Mouse (Mus musculus): Measurements from ENCODE around the gene Dusp3. TPM values are rescaled to one million over a fixed set of nuclear protein-coding genes. Genes with fewer than 3 reads are reported as not detected.

Gene Dusp3
- polyA plus RNA-seq (2011; ENCODE audit: insufficient read depth, insufficient read length, low read depth, missing spikeins), result 11.9 and 13.3 TPM in 2 replicates

- Histone ChIP-seq H3K9me3 (replicated peaks; ENCODE audit: control insufficient read depth, insufficient read depth, low read length, poor library complexity, severe bottlenecking) (no peaks in the 10 kb centered on the region), H3K4me3 (ENCODE audit: low read depth, low read length) (no peak within 1 kb of the TSS), H3K27me3 (ENCODE audit: control insufficient read depth, insufficient read depth, low read length, poor library complexity, severe bottlenecking) (no peaks in the 10 kb centered on the region; the same call in 1 of the 2 replicates), H3K36me3 (ENCODE audit: control insufficient read depth, insufficient read depth, low read length, poor library complexity, severe bottlenecking) (no peaks in the 10 kb centered on the region), H3K9ac (ENCODE audit: low read depth, poor library complexity, severe bottlenecking) (no peak within 1 kb of the TSS), H3K27ac (ENCODE audit: insufficient read depth, low read length) (no peak within 1 kb of the TSS), H3K4me1 (ENCODE audit: control insufficient read depth, insufficient read depth, low read length) (peaks cover 5% of the 10 kb centered on the region)
- TF ChIP-seq CTCF (IDR thresholded peaks at IDR 0.05; ENCODE audit: low read depth, low read length) (no peak), POLR2A (IDR thresholded peaks at IDR 0.05; ENCODE audit: insufficient read depth, low read length) (no peak), EP300 (IDR thresholded peaks at IDR 0.05; ENCODE audit: insufficient read depth, low read depth, low read length) (no peak)
These were observed at the start of gene Dusp3 for GRCm38 (mm10) chr11:101986913-101987312. TSS of gene Dusp3 (minus strand) at chr11:101987013.

- H3K36me3 ChIP-seq (ENCODE audit: control insufficient read depth, insufficient read depth, low read length, poor library complexity, severe bottlenecking), result no peaks in the 10 kb centered on the region
- no peaks in the 10 kb centered on the region for H3K9me3 ChIP-seq (replicated peaks; ENCODE audit: control insufficient read depth, insufficient read depth, low read length, poor library complexity, severe bottlenecking)
- H3K4me3 ChIP-seq (ENCODE audit: low read depth, low read length), result no peak overlapping the region
- TF ChIP-seq EP300 (IDR thresholded peaks at IDR 0.05; ENCODE audit: insufficient read depth, low read depth, low read length) (no peak), CTCF (IDR thresholded peaks at IDR 0.05; ENCODE audit: low read depth, low read length) (no peak), POLR2A (IDR thresholded peaks at IDR 0.05; ENCODE audit: insufficient read depth, low read length) (no peak)
- no peak overlapping the region for H3K27ac ChIP-seq (ENCODE audit: insufficient read depth, low read length)
- peaks cover 1% of the 10 kb centered on the region for H3K4me1 ChIP-seq (ENCODE audit: control insufficient read depth, insufficient read depth, low read length)
- no peaks in the 10 kb centered on the region for H3K27me3 ChIP-seq (ENCODE audit: control insufficient read depth, insufficient read depth, low read length, poor library complexity, severe bottlenecking)
- no peak overlapping the region for H3K9ac ChIP-seq (ENCODE audit: low read depth, poor library complexity, severe bottlenecking)
These were observed 49.5 kb upstream of the Dusp3 start for GRCm38 (mm10) chr11:102036336-102036735.

DNA sequence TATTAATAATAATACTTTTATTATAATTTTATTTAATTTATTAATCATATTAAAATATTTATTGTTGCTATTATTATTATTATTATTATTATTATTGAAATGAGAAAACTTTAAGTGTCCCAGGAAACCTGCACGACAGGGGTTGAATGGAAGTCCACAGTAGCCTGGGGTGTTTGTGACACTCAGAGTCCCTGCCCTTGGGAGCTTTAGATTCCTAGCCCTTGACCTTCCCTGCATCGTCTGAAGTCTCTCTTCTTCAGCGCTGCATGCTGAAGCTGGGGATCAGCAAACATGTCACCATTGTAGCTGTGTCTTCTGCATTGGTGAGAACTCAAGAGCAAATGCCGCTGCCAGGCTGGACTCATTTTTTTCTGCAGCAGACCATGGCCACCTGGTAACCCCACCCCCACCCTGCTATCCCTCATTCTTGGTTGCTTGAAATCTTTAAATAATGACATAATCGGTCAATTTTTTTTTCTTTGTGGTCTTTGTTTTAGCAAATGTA, 48.7 kb upstream of the Dusp3 start:
- no peaks in the 10 kb centered on the region for H3K36me3 ChIP-seq (ENCODE audit: control insufficient read depth, insufficient read depth, low read length, poor library complexity, severe bottlenecking)
- peaks cover 1% of the 10 kb centered on the region for H3K4me1 ChIP-seq (ENCODE audit: control insufficient read depth, insufficient read depth, low read length)
- no peak overlapping the region for H3K27ac ChIP-seq (ENCODE audit: insufficient read depth, low read length)
- H3K9ac ChIP-seq (ENCODE audit: low read depth, poor library complexity, severe bottlenecking), result no peak overlapping the region
- TF ChIP-seq POLR2A (IDR thresholded peaks at IDR 0.05; ENCODE audit: insufficient read depth, low read length), result no peak
- TF ChIP-seq CTCF (IDR thresholded peaks at IDR 0.05; ENCODE audit: low read depth, low read length), result no peak
- TF ChIP-seq EP300 (IDR thresholded peaks at IDR 0.05; ENCODE audit: insufficient read depth, low read depth, low read length), result no peak
- H3K27me3 ChIP-seq (ENCODE audit: control insufficient read depth, insufficient read depth, low read length, poor library complexity, severe bottlenecking), result no peaks in the 10 kb centered on the region
- H3K9me3 ChIP-seq (replicated peaks; ENCODE audit: control insufficient read depth, insufficient read depth, low read length, poor library complexity, severe bottlenecking), result no peaks in the 10 kb centered on the region
- no peak overlapping the region for H3K4me3 ChIP-seq (ENCODE audit: low read depth, low read length)

DNA sequence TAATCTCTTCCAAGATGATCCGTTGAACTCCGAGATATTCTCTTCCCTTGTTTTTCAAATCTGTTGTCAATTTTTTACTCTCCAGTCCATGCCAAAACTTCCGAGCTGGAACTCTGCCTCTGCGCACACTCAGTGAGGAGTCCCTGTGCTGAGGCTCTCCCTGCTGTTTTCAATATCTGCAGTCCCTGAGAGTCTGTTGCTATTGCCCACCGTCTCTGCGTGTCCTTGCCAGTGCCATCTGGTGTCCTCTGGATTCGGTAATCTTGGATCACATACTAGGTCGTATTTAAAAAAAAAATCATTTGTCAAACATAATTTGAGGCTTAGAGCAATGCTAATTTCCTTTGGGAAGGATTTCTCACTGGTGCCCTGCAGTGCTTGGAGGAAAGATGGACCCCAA, 48.1 kb upstream of the Dusp3 start:
- H3K36me3 ChIP-seq (ENCODE audit: control insufficient read depth, insufficient read depth, low read length, poor library complexity, severe bottlenecking), result no peaks in the 10 kb centered on the region
- no peak overlapping the region for H3K27ac ChIP-seq (ENCODE audit: insufficient read depth, low read length)
- TF ChIP-seq CTCF (IDR thresholded peaks at IDR 0.05; ENCODE audit: low read depth, low read length) (no peak), EP300 (IDR thresholded peaks at IDR 0.05; ENCODE audit: insufficient read depth, low read depth, low read length) (no peak), POLR2A (IDR thresholded peaks at IDR 0.05; ENCODE audit: insufficient read depth, low read length) (no peak)
- no peaks in the 10 kb centered on the region for H3K27me3 ChIP-seq (ENCODE audit: control insufficient read depth, insufficient read depth, low read length, poor library complexity, severe bottlenecking)
- no peaks in the 10 kb centered on the region for H3K9me3 ChIP-seq (replicated peaks; ENCODE audit: control insufficient read depth, insufficient read depth, low read length, poor library complexity, severe bottlenecking)
- no peak overlapping the region for H3K9ac ChIP-seq (ENCODE audit: low read depth, poor library complexity, severe bottlenecking)
- H3K4me1 ChIP-seq (ENCODE audit: control insufficient read depth, insufficient read depth, low read length), result peaks cover 1% of the 10 kb centered on the region
- no peak overlapping the region for H3K4me3 ChIP-seq (ENCODE audit: low read depth, low read length)

DNA sequence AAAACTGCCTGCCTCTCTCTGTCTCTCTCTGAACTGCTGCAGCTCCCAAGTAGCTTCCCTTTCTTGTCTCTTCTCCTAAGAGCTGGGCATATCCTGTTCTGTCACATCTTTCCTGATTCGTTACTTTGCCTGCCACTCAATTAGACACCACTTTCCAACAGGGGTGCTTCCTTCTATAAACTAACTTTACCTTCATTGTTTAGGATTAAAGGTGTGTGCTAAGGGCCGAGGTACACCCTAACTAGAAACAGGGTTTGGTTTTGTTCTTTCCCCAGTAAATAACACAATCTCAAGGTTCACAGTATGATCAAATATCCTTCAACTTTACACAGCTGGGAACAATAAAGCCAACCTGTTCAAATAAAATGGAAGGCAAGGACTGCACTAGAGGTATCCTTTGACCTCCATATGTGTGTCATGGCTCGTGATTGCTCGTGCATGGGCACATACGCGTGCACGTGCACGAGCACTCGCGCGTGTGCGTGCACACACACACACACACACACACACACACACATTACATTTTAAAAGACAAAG, 46.3 kb upstream of the Dusp3 start:
- TF ChIP-seq CTCF (IDR thresholded peaks at IDR 0.05; ENCODE audit: low read depth, low read length), result no peak
- no peak for TF ChIP-seq EP300 (IDR thresholded peaks at IDR 0.05; ENCODE audit: insufficient read depth, low read depth, low read length)
- no peak for TF ChIP-seq POLR2A (IDR thresholded peaks at IDR 0.05; ENCODE audit: insufficient read depth, low read length)
- Histone ChIP-seq H3K9ac (ENCODE audit: low read depth, poor library complexity, severe bottlenecking) (no peak overlapping the region), H3K9me3 (replicated peaks; ENCODE audit: control insufficient read depth, insufficient read depth, low read length, poor library complexity, severe bottlenecking) (no peaks in the 10 kb centered on the region), H3K36me3 (ENCODE audit: control insufficient read depth, insufficient read depth, low read length, poor library complexity, severe bottlenecking) (no peaks in the 10 kb centered on the region), H3K4me1 (ENCODE audit: control insufficient read depth, insufficient read depth, low read length) (no peaks in the 10 kb centered on the region), H3K4me3 (ENCODE audit: low read depth, low read length) (no peak overlapping the region), H3K27me3 (ENCODE audit: control insufficient read depth, insufficient read depth, low read length, poor library complexity, severe bottlenecking) (no peaks in the 10 kb centered on the region), H3K27ac (ENCODE audit: insufficient read depth, low read length) (no peak overlapping the region)

DNA sequence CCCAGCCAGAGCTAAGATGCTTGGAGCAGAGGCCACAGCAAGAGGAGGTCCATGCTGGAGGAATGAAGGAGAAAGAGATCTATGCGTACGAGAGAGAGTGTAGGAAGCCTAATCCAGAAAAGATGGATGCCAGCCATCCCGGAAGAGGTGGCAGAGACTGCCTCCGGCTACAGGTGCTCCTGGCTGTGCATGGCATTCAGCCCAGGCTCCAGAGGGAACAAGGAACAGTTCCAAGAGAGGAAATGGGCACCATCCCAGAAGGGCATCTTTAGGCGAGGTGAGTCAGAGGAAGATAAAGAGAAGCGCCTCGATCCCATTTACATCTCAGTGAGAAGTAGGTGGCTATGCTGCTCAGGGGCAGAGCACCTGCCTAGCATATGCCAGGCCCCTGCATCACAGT, 44.3 kb upstream of the Dusp3 start:
- TF ChIP-seq POLR2A (IDR thresholded peaks at IDR 0.05; ENCODE audit: insufficient read depth, low read length) (no peak), EP300 (IDR thresholded peaks at IDR 0.05; ENCODE audit: insufficient read depth, low read depth, low read length) (no peak), CTCF (IDR thresholded peaks at IDR 0.05; ENCODE audit: low read depth, low read length) (no peak)
- no peak overlapping the region for H3K9ac ChIP-seq (ENCODE audit: low read depth, poor library complexity, severe bottlenecking)
- H3K27me3 ChIP-seq (ENCODE audit: control insufficient read depth, insufficient read depth, low read length, poor library complexity, severe bottlenecking), result no peaks in the 10 kb centered on the region; the same call in 1 of the 2 replicates
- no peaks in the 10 kb centered on the region for H3K9me3 ChIP-seq (replicated peaks; ENCODE audit: control insufficient read depth, insufficient read depth, low read length, poor library complexity, severe bottlenecking)
- H3K4me1 ChIP-seq (ENCODE audit: control insufficient read depth, insufficient read depth, low read length), result peaks cover 3% of the 10 kb centered on the region
- H3K36me3 ChIP-seq (ENCODE audit: control insufficient read depth, insufficient read depth, low read length, poor library complexity, severe bottlenecking), result no peaks in the 10 kb centered on the region
- H3K27ac ChIP-seq (ENCODE audit: insufficient read depth, low read length), result no peak overlapping the region
- H3K4me3 ChIP-seq (ENCODE audit: low read depth, low read length), result no peak overlapping the region
